Mouse (Mus musculus): ENCODE measurements around the gene Nup62.

DNA sequence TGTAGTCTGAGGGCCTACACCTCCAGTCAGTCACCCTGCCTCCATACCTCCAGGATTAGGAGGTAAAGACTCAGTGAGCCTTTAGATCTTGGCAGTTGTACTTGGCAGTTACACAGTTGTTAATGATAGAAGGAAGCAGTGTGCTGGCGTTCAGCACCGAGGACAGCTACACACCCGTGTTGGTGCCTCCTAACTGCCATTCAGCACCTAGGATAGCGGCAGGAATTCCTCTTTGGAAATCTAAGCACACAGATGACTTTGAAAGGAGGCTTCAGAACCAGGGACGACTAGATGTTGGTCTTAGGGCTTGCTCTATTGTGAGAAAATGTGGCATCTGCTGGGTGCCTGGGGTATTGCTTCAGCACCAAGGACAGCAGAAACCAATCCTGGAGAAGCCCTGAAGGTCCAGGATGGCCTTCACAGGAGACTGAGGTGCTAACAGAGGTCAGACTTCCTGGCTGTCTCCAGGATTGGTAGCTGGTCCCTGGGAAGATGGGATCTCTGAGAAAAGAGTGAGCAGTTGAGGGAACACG lies 45.8 kb upstream of the Nup62 start:
- no peak for TF ChIP-seq CTCF (IDR thresholded peaks at IDR 0.05; ENCODE audit: extremely low read depth, insufficient read depth, low read length)
- TF ChIP-seq POLR2A (IDR thresholded peaks at IDR 0.05; ENCODE audit: extremely low read depth, insufficient read depth, low read length) = no peak

All from cortical plate, adult 2 months (tissue).